Comparison of ENCODE assay signal across 23 mouse cellular contexts in the genomic region with DNA sequence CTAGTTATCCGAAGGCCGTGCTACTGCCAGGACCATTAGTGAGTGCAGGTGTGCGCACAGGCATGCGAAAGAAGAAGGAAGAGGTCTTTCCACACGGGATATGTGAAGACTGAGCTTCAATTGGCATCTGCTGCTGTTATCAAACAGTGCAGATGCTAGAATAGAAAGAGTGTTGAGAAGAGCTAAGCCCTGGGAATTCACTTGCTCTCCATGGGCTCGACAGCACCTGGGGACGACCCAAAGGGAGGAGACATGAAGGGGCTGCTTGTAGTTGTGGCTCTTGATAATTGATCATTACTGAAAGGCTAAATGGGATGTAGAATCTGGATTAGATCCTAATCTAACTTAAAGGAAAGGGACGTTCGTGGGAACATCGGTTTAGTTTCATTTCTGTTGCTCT.
"Had no signal": no experiment of that assay in that cellular context is flagged by ENCODE, and none has a peak within 500 bp of the region (broad histone marks: within the 10 kb centered on the region; RNA-seq: fewer than 3 reads in every experiment).

No protein-coding gene starts in this region.

- H3K4me2 ChIP-seq: heart, embryonic 12.5 days; hindbrain, embryonic 12.5 days; hindbrain, embryonic 14.5 days; intestine, embryonic 15.5 days; limb, embryonic 12.5 days had no signal

- H3K9ac ChIP-seq: heart, embryonic 12.5 days; hindbrain, embryonic 12.5 days; hindbrain, embryonic 14.5 days; intestine, embryonic 15.5 days; limb, embryonic 12.5 days had no signal

- H3K27ac ChIP-seq: gastrocnemius, adult 2 months; heart, adult 2 months; hindbrain, embryonic 10.5 days; hindbrain, embryonic 12.5 days; hindbrain, embryonic 14.5 days; intestine, embryonic 15.5 days; layer of hippocampus, adult 2 months; left cerebral cortex, adult 2 months; limb, embryonic 10.5 days; limb, embryonic 12.5 days had no signal

- H3K27me3 ChIP-seq: heart, embryonic 12.5 days; hindbrain, embryonic 12.5 days; intestine, embryonic 15.5 days had no signal

- H3K4me1 ChIP-seq: heart, embryonic 12.5 days; hindbrain, embryonic 10.5 days; intestine, embryonic 15.5 days; limb, embryonic 12.5 days had no signal

- H3K9me3 ChIP-seq: heart, embryonic 12.5 days; hindbrain, embryonic 10.5 days; hindbrain, embryonic 12.5 days; intestine, embryonic 15.5 days; limb, embryonic 10.5 days; limb, embryonic 12.5 days had no signal

- H3K36me3 ChIP-seq: heart, embryonic 12.5 days; hindbrain, embryonic 10.5 days; hindbrain, embryonic 12.5 days; intestine, embryonic 15.5 days; limb, embryonic 10.5 days; limb, embryonic 12.5 days had no signal

- DNase-seq: gastrocnemius, adult 2 months; gastrocnemius, postnatal 10 days; gastrocnemius, postnatal 25 days; heart, adult 2 months; heart, postnatal 10 days; heart, postnatal 4 days; kidney, adult 18-20 months; kidney, adult 8-10 months; kidney, postnatal 10 days; kidney, postnatal 25 days; kidney, postnatal 4 days had no signal

- H3K4me3 ChIP-seq: gastrocnemius, adult 2 months; heart, adult 2 months; heart, embryonic 12.5 days; hindbrain, embryonic 10.5 days; hindbrain, embryonic 12.5 days; intestine, embryonic 15.5 days; layer of hippocampus, adult 2 months; left cerebral cortex, adult 2 months; limb, embryonic 10.5 days; limb, embryonic 12.5 days had no signal

- ATAC-seq: hindbrain, embryonic 16.5 days; inflammation-experienced regulatory T-cells, adult 6 months; intestine, embryonic 15.5 days; intestine, postnatal 0 days had no signal
